Mouse (Mus musculus) thymus, postnatal 10 days (tissue): ENCODE data around the gene Itpr2.

Source experiments
- DNase-seq, 2 experiments: peaks; one replicate each; pipeline ENCODE4 v3.0.0; 2021; ENCODE audit warnings: low spot score in 2 of 2

Gene Itpr2

DNA sequence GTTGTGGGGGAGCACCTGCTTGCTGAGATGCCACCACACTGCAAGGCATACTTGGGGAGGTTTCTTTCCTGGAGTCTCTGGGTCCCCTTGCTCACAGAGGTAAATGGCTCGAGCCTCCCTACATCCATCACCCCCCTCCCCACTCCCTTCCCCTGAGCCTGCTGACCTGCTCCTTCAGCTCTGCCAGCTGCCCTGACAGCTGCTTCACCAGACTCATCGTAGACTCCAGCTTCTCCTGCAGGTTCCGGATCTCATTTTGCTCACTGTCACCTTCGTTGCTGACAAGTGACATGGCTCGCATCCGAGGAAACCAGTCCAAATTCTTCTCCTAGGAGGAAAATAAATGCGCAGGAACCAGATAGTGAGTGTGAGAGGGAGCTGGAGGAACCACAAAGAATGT lies 389.8 kb downstream of the Itpr2 start:
- DNase-seq = no peak

DNA sequence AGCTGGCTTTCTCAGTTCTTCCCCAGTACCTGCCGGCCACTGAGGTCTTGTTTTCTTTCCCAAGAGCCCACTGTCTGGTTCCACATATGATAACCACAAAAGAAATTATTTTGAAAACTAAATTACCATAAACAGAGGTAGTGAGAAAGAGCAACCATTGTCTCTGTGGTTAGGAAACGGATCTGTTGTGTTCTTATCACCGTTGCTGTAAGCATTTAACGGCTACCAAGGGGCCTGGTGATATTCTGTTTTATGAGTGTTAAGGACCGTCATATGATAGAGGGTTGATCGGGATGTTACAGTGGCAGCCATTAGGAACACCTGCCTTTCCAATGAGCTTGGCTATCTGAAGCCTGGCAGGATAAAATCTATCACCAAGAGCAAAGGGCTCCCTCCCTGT lies 390.2 kb downstream of the Itpr2 start:
- DNase-seq = no peak

DNA sequence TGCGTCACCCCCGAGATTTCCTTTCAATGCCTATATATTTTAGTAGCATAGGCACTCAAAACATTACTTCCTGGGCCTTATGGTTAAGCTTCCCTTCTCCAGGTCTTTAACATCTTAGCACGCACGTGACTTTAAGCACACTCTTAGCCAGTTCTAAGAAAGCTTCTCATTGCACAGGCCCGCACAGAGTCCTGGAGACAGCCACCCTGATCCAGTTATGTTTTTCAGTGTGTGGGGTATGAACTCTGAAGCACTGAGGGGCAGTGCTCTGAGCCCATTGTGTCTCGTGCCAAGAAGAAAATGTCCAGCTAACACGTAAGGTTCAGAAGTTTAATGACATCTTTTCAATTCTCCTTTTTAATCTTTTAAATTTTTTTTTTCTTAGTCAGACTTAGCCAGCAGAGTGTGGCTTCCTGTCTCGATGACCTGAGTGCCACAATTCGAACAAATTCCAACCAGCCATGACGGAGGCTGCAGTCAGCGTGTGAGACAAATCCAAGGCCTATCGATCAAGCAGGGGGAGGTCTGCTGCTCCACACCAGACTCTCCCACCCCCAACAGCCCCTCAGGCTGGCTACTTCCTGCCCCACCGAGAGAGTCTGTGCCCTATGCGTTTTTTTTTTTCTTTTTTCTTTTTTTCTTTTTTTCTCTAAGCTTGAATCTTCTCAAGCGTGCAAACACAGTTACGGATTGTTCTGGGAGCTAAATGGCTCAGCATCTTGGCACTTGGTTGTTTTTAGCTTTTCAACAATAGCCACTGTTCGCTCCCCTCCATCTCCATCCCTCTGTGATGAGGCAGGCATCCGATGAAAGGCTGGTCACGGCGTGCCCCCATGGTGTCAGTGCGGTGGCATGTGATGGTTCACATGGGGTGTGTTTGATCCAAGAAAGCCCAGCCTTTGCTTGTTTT lies 390.9 kb downstream of the Itpr2 start:
- DNase-seq = no peak

DNA sequence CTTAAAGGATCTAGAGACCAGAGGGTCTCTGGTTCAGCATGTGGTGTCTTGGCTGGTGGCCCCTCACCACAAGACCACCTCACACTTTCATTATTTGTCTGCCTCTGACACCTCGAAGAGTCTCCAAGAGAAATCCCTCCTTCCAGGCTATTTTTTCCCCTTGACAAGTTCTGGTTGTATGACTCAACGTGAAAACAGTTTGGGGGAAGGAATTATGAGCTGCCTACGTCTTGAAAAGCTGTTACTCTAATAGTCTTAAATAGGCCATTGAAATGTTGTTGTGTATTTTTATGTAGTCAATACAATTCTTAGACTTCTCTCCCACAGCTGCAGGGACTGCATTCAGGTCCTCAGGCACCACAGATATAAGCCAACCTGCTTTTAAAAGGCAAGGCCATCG lies 391.6 kb downstream of the Itpr2 start:
- no peak for DNase-seq

DNA sequence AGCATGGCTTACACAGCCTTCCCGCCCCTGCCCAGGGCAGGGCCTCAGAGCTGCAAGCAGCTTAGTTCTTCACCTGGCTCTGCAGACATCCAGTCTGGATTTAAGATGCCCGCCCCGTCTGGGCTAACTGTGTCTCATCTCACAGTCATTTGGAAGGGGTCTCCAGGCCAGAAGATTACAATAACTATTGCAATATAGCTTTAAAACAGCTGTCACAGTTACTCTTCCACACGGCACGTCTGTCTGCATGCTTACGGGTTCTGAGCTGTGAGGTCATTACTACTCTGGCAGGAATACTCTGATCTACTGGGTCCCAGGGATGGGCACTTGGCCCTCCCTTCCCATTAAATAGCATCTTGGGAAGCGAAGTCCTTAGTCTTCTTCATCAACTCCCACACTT lies 393.3 kb downstream of the Itpr2 start:
- no peak for DNase-seq

DNA sequence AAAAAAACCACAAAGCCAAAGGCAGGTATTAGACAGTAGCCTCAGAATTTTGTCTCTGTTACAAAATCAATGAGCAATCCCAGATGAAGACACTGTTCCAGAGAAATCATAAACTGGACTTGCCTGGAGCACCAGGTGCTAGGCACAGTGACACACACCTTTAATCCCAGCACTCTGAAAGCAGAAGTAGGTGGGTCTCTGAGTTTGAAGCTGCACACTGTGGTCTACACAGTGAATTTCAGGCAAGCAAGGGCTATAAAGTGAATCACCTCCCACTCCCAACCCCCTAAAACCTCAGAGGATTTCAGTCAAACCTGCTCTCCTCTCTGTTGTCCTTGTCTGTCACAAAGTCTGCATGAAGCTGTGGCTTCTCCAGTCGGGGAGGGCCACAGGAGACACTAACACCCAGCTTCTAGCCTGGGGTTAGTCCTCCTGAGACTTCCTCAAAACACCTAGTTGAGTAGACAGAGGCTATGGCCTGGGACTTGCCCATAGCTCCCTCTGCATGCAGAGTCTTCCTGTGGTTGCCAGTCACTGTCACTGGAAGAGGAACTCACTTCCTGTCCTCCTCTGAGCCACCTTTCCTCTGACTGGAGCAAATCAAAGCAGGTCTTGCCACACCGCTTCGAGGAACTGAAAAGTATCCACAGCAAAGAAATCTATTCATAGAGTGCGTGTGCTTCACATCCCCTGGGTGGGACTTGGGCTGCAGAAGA lies 394.7 kb downstream of the Itpr2 start:
- no peak for DNase-seq

DNA sequence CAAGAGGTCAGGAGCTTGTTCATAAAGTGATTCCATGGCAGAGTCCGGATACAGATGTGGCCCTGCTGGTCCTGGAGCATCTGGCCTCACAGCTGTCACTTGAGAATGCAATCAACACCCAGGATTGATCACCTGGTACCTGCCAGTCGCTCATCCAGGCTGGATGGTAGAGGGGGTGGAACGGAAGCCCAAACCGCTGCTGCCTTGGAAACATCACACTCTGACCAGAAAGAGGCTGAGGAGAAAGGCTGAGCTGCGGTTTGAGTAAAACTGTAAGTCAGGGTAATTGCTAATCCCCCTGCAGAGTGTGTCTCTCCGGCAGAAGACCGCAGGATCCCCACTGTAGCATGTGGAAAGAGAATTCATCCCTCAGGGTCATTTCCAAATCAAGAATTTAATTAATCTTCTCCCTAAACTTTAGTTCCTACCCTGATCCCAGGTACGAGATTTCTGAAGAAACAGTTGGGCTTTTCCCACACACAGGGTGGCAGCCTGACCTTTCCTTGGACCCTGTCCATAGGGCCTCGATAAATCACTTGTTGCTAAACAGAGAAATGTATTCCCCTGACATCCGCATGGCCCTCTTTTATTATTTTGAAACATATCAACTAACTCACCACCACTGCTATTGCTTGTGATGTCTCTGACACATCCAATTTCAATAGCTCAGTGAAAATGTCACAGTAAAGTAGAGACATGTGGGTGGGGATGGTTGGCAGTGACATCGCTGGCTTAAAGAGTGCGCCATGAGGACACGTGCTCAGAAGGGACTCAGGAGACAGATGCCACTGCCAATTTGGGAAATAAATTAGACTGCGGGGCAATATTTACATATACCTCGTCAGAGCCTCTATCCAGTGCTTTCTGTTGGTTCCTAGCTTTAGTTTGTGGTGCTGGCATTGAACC lies 418.7 kb downstream of the Itpr2 start:
- no peak for DNase-seq

DNA sequence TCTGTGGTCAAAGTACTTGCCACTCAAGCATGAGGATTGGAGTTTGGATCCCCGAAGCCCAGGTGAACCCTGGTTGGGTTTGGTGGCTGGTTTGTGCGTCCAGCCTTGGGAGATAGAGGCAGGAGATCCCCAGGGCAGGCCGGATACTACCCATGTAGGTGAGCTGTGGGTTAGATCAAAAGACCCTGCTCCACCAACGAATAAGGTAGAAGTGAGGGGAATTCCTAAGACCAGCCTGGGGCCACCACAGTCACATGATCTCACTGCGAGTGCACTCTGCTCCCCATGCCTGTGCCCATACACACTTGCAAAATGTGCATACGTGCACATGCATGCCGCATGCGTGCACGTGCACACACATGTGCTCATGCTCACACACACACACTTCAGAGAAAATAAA lies 419.5 kb downstream of the Itpr2 start:
- no peak for DNase-seq

DNA sequence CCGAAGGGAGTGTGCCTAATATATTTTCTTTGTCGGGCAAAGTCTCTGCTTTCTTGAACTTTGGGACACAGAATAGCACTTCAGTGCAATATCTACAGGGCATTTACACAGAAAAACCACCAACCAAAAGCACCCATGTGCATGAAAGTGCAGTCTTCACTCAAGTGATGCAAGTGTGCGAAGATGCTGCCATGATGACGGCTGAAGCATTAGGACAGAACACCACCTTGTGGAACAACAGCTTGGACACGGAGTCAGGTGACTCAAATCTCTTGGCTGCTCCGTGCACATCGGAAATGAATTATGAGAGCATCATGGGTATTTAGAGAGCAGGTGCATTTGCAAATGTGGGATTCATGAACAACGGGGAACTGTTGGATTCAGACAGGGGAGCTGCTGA lies 420.4 kb downstream of the Itpr2 start:
- no peak for DNase-seq

DNA sequence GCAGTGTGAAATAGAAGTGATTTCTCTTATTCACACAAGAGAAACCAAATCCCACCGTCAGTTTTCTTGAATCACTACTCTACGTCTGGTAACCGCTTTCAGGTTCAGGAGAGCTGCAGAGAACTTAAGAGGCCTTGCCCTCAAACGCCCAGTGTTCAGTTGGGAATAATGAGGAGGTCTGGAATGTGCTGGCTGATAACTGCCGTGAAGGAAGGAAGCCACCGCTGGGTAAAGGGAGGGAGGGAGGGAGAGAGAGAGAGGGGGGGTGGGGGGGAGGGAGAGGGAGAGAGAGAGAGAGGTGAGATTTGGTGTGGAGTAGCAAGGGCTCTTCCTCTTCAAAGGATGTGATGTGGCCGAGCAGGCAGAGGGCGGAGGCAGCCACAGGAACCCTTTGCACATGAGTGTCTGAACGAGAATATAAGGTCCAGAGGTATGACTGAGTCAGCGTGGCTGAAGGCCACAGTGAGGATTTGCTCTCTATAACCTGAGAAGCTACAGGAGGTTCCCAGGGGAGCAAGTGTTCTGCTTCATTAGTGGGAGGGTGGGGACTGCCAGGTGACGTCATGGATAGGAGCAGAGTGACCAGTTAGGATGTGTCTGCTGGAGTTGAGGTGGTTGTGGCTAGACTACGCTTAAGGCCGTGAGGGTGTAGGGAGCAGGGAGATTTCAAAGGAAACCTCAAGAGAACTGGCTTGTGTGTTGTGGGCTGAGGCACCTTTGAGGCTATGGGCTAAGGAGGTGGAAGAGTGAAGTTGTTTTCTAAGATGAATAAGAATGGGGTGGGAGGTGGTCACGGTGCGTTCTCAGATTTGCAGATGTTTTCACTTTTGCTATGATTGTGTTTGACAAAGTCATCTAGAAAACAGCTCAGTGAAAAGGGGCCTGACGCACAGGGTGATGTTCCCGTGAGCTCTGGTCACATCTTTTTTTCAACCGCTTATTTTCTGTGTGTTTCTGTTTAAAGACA lies 421.2 kb downstream of the Itpr2 start:
- no peak for DNase-seq

DNA sequence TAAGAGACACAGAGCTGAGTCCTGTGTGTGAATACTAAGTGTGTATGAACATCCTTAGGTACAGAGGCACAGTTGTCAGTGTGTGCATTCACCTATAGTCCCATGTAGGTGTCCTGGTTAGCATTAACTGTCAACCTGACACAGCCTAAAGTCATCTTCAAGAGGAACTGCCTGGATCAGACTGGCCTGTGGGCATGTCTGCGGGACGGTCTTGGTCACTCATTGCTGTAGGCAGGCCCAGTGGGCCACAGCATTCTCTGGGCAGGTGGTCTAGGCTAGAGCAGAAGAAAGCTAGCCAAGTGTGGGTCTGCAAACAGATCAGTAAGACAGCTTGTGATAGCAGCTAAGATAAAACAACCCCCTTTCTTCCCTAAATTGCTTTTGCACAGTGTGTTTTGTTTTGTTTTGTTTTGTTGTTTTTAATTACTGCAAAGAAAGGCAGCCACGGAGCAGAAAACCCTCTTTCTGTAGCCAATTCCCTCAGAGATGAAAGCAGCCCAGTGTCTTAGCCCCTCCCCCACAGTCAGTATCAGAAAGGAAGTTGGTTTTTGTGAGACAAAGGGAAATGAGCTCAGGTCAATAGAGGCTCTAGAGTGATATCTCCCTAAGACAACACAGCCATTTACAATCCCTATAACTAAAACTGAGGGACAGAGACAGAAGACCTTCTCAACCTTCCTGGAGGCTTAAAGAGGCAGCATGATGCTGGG lies 422.1 kb downstream of the Itpr2 start:
- peak in 1 of 2 experiments; percentile 52 for DNase-seq

DNA sequence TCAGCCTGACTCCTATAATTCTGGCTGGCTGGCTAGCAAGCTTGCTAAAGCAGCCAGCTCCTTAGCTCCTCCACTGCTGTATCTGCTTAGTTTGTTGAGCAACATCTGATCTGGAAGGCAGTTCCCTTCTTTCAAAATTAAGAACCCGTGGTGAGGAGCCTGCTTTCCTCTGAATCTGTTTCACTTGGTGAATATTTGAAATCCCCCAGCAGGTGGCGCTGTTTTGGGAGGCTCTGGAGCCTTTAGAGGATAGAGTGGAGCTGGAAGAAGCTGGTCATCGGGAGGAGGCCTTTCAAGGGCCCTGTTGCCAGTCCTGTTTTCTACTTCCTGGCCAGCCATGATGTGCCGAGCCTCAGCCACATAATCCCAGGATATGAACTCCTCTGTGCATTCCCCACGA lies 422.8 kb downstream of the Itpr2 start:
- peak; percentile 28 to 78 for DNase-seq

DNA sequence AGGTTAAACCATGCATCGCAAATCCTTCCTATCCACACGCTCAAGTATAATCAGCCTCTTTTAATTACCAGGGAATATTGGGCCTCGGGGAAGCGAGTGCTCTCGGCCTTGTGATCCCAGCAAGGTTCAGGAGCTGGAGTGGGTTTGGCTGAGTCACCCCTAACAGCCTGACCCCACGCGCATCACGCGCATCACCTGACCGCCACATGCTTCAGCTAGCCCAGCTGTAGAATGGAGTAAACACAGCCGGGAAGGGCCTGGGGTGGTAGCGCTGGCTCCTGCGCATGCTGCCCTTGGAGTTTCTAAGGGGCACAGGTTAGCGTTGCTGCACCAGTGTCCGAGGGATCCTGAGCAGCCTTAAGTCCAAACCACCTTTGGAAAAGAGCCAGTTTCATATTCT lies 423.9 kb downstream of the Itpr2 start:
- DNase-seq = no peak

DNA sequence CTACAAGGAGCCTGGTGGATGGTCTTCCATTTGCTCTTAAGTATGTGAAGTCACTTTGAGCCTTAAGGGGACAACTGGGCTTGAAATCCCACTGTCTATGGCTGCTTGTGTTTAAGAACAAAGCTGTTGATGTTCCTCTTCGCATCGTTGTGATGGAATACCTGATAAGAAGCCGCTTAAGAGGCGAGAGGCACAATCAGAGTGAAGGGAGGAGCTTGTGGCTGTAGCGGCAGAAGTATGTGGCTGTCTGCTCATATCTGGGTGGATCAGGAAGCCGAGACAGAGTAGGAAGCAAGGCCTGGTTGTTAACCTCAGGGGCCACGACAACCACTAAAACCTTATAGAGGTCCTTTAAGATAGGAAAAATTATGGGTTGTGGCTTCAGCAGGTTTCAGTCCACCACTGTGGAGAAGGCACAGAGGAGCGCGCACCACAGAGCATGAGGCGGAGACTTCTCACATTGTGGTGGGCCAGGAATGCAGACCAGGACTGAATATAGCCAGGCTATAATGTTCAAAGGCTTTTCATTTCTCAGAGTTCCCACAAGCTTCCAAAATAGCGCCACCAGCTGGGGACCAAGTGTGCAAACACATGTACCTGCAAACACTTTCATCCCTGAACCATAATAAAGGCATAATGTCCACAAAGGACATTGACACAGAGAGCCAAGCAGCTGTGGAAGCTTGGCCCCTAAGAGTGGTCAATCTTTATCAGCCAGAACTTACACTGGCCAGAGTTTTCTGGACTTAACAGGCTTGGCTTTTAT lies 424.7 kb downstream of the Itpr2 start:
- DNase-seq = peak in 1 of 2 experiments; percentile 18

DNA sequence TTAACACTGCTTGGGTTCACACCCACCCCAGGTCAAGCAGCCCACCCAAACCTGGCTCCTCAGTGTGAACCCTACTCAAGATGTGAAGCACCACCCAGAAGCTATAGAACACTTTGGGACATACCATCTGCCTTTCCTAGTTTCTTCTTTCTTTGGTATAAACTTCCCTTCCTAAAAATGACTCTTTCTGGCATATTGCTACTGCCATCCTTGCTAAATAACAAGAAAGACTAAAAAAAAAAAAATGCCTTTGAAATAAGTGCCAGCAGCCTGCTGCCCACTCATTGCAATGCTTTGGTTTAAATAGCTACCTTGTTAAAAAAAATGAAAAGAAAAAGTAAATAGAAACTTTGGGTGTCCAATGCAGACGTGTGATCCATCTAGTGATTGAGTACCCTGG lies 429.2 kb downstream of the Itpr2 start:
- no peak for DNase-seq

DNA sequence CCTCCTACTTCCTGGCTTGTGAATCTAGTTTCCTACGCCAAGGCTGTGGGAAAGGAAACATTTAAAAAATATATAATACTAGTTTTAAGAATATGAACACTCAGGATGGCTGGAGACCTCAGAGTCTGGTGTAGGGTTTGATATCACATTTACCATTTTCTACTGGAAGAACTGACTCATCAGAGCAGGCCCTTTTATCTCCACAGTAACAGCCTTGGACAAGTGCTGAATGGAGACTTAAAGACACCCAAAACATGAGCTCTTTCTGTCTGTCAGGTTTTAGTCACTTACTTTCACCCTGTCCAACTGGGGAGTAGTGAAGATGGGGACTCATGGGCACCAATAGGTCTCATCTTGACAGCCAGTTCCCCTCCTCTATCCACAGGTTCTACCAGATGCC lies 430.1 kb downstream of the Itpr2 start:
- DNase-seq = no peak
